Mouse (Mus musculus): ENCODE results near the gene Ccdc181.

- TF ChIP-seq RCOR1 (conservative IDR thresholded peaks at IDR 0.05; ENCODE audit: low read depth, low read length) (no peak), RAD21 (IDR thresholded peaks at IDR 0.05; ENCODE audit: low read depth, low read length) (no peak), JUN (IDR thresholded peaks at IDR 0.05; ENCODE audit: insufficient read depth, low read depth, low read length) (no peak), CTCF (conservative IDR thresholded peaks at IDR 0.05 in 1 of 2, IDR thresholded peaks at IDR 0.05 in 1 of 2; ENCODE audit: low read depth in 2 of 2, low read length in 2 of 2) (no peak), HCFC1 (IDR thresholded peaks at IDR 0.05; ENCODE audit: low read depth, low read length) (no peak), CHD1 (IDR thresholded peaks at IDR 0.05; ENCODE audit: low read depth, low read length) (no peak), POLR2A (IDR thresholded peaks at IDR 0.05; ENCODE audit: low read depth, low read length) (no peak), NRF1 (IDR thresholded peaks at IDR 0.05; ENCODE audit: low read depth, low read length) (no peak), CHD2 (IDR thresholded peaks at IDR 0.05; ENCODE audit: low read length) (no peak), KAT2A (IDR thresholded peaks at IDR 0.05; ENCODE audit: insufficient replicate concordance, low read length) (no peak), ZNF384 (IDR thresholded peaks at IDR 0.05; ENCODE audit: low read depth, low read length) (no peak), EP300 (IDR thresholded peaks at IDR 0.05; ENCODE audit: low read length) (no peak), UBTF (IDR thresholded peaks at IDR 0.05; ENCODE audit: low read depth, low read length) (no peak), ZC3H11A (IDR thresholded peaks at IDR 0.05; ENCODE audit: low read depth, low read length) (no peak)
Measured at GRCm38 (mm10) chr1:164270941-164271340, 4.4 kb upstream of the Ccdc181 start.

Measured in CH12.LX (cell line).